Mouse (Mus musculus) C2C12 (cell line): ENCODE measurements around the gene Wdr64.

Experiments
- CEBPB ChIP-seq: IDR thresholded peaks from one replicate; pipeline ENCODE4 v1.6.1; 2011; ENCODE audit warnings: low read depth, mild to moderate bottlenecking, control low read depth, moderate library complexity
- CTCF ChIP-seq: IDR thresholded peaks from one replicate; pipeline ENCODE4 v1.5.1; 2011; ENCODE audit not compliant: control insufficient read depth, insufficient read depth, insufficient read length
- MAX ChIP-seq: IDR thresholded peaks from one replicate; pipeline ENCODE4 v1.6.1; 2011; ENCODE audit warnings: mild to moderate bottlenecking, control low read depth
- MYOD1 ChIP-seq: IDR thresholded peaks from one replicate; pipeline ENCODE4 v1.6.1; 2011; ENCODE audit warnings: low read depth; ENCODE audit not compliant: control insufficient read depth, insufficient read length
- MYOG ChIP-seq: IDR thresholded peaks from one replicate; pipeline ENCODE4 v1.6.1; 2011; ENCODE audit not compliant: control insufficient read depth, insufficient read length; ENCODE audit errors: extremely low read depth
- USF1 ChIP-seq: IDR thresholded peaks from one replicate; pipeline ENCODE4 v1.6.1; 2011; ENCODE audit warnings: low read depth, mild to moderate bottlenecking, control low read depth, moderate library complexity

DNA sequence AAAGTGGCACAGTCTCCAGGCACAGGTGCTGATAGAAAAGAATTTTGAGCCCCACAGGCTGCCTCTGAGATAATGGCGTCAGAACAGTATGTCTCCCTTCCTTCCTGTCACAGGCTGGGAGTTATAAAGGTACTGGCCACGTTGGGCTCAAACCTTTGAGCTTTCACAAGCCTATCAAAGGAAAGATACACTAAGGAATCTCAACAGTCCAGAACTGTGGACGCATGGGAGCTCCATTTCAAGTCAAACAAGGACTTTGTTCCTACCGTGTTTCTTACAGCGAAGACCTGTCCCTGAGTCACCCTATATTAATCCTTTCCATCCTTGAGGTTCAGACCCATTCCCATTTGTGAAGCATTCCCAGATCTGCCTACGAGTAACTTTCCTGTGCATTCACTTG, 20.9 kb upstream of the Wdr64 start:
- TF ChIP-seq CTCF (no peak), MAX (no peak), USF1 (no peak), MYOG (no peak), CEBPB (no peak), MYOD1 (no peak)
